Mouse (Mus musculus) midbrain, embryonic 13.5 days (tissue): ENCODE measurements around the gene Samd1. TPM values are rescaled to one million over a fixed set of nuclear protein-coding genes. Genes with fewer than 3 reads are reported as not detected.
"Not testable (repeated sequence)": the region's sequence is repeated elsewhere in the genome, so short reads cannot be mapped to it uniquely, and the experiment has no call there.

Experiments used
- ATAC-seq: fragments of 200-750 bp; cut with Nextera tagmentation; 2 replicates; pipeline ENCODE4 v1.8.0; 2017; ENCODE audit warnings: mild to moderate bottlenecking, moderate TSS enrichment, moderate library complexity
- H3K27ac ChIP-seq: fragments of 300-500 bp; sonication (generic); 2 replicates; pipeline ENCODE4 v1.5.1; 2015; ENCODE audit warnings: inconsistent platforms, mild to moderate bottlenecking, moderate library complexity
- H3K27me3 ChIP-seq: fragments of 300-500 bp; sonication (generic); 2 replicates; pipeline ENCODE4 v1.6.1; 2015; ENCODE audit warnings: mild to moderate bottlenecking, inconsistent platforms
- H3K36me3 ChIP-seq: fragments of 300-500 bp; sonication (generic); 2 replicates; pipeline ENCODE4 v1.6.1; 2015; ENCODE audit warnings: mild to moderate bottlenecking, inconsistent platforms
- H3K4me1 ChIP-seq: fragments of 300-500 bp; sonication (generic); replicated peaks from 2 replicates; pipeline ENCODE4 v1.6.1; 2015; ENCODE audit warnings: inconsistent platforms
- H3K4me2 ChIP-seq: fragments of 300-500 bp; sonication (generic); replicated peaks from 2 replicates; pipeline ENCODE4 v1.6.1; 2015; ENCODE audit warnings: moderate library complexity, mild to moderate bottlenecking, inconsistent platforms
- H3K4me3 ChIP-seq: fragments of 300-500 bp; sonication (generic); replicated peaks from 2 replicates; pipeline ENCODE4 v1.5.1; 2015; ENCODE audit warnings: mild to moderate bottlenecking, inconsistent platforms
- H3K9ac ChIP-seq: fragments of 300-500 bp; sonication (generic); replicated peaks from 2 replicates; pipeline ENCODE4 v1.6.1; 2015; ENCODE audit warnings: mild to moderate bottlenecking, inconsistent platforms
- H3K9me3 ChIP-seq: fragments of 300-500 bp; sonication (generic); 2 replicates; pipeline ENCODE4 v1.6.1; 2016; ENCODE audit warnings: mild to moderate bottlenecking, inconsistent platforms
- WGBS: fragments of 180-500 bp; shearing (Covaris S2); methylation state at CpG from one replicate; pipeline ENCODE4 v1.1.7; 2015; 5-methylcytosine and 5-hydroxymethylcytosine counted together
- polyA plus RNA-seq: library from polyadenylated mRNA; unstranded; fragments of >200 nt; fragmentation: Nextera tagmentation; extraction: Ambion mirVana; gene quantifications from 2 replicates; pipeline ENCODE4 v1.2.1, GENCODE M21; 2015

Gene Samd1
- polyA plus RNA-seq, 1 experiment from 2014 or later, result 8.7 TPM

DNA sequence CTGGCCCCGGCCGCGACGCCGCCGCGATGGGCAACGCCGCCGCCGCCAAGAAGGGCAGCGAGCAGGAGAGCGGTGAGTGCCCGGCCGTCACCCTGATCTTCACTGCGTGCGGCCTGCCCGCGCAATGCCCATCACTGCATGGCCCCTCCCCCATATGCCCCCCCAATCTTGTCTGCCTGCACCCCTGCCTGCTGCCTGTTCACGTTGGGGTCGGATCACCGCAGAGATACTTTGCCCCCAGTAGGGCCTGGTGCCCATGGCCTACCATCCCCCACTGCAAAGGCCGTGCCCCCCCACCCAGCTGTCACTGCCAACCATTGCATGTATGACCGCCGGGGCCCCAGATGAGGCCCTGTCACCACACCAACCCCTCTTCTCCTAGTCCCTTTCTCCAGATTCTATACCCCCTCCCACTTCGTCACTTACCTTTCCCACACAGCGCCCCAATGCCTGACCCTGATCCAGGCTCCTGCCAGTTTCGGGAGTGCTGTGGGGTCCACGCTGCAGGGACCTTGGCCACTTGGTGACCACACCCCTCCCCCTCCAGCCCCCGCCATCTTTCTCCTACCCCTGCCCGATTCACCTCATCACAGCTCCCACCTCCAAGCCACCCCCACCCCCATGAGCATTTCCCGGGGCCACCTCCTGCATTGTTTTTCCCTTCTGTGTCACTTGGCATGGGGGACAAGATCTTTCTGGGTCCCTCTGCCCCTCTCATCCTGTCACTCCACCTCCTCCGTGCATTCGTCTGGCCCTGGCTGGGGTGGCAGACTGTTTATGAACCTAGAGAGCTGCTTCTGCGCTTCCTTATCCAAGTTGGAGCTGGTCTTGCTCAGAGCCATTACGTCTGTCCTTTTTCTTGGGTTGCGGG is 24.1 kb upstream of the Samd1 start:
- 3% methylated on average over 37 of the region's 37 CpGs for WGBS
- H3K36me3 ChIP-seq, result peaks cover 10% of the 10 kb centered on the region; the same call in 1 of the 2 replicates
- peak overlapping the region; percentile 91 for H3K4me3 ChIP-seq
- H3K4me1 ChIP-seq, result peaks cover 44% of the 10 kb centered on the region
- H3K27ac ChIP-seq, result peak overlapping the region; percentile 86
- H3K9ac ChIP-seq, result peak overlapping the region; percentile 93
- peak overlapping the region; percentile 88 for H3K4me2 ChIP-seq
- ATAC-seq, result no peak; the same call in 1 of the 2 replicates
- no peaks in the 10 kb centered on the region for H3K27me3 ChIP-seq
- H3K9me3 ChIP-seq, result no peaks in the 10 kb centered on the region

DNA sequence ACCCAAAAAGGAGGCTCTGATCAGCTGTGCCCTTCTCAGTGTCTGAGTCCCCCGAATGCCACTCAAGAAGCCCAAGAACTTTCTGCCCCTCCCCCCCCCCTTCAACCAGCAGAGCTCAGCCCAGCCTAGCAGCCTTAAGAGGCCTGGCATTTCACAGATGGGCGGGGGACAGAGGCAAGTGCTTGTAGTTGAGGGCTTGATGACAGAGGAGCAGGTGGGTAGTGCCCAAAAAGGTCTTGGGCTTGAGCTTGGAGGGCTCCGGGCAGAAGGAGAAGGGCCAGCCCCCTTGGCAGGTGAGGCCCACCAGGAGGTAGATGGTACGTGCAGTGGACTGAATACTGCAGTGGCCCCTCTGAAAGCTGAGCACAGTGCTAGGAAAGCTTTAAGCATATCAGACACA is 23.0 kb upstream of the Samd1 start:
- no peak overlapping the region for H3K9ac ChIP-seq

DNA sequence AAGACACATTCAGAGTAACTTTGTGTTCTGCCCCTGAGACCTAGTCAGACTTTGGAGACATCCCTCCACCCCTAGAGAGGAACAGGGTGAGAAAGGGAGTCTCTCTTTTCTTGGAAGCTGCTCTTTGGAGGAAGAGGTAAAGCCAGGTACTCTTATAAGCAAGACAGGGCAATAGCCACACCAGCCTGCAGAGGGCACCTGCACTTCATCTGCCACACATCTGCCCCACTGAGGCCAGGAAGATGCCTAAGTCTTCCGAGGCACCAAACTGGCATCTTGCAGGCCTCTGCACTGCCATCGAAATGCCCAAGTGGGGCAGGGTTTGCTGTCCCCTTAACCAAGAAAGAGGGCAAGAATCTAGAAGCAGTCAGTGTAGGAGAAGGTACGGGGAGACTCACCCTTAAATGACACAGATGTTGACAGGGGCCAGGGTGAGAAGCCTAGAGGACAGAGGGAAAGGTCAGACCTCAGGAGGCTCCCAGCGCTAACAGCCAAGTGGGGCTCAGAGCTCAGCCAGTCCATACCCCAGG is 21.3 kb upstream of the Samd1 start:
- WGBS, result 90% methylated on average over 4 of the region's 4 CpGs
- ATAC-seq, result no peak
- H3K36me3 ChIP-seq, result peaks cover 17% of the 10 kb centered on the region
- H3K27ac ChIP-seq, result no peak overlapping the region
- no peaks in the 10 kb centered on the region for H3K27me3 ChIP-seq
- H3K4me3 ChIP-seq, result no peak overlapping the region
- no peak overlapping the region for H3K4me2 ChIP-seq
- H3K9me3 ChIP-seq, result no peaks in the 10 kb centered on the region
- peaks cover 49% of the 10 kb centered on the region for H3K4me1 ChIP-seq
- H3K9ac ChIP-seq, result no peak overlapping the region

More for the DNA sequence above, 23.0 kb upstream of the Samd1 start:
- 74% methylated on average over 4 of the region's 4 CpGs for WGBS
- H3K4me1 ChIP-seq, result peaks cover 45% of the 10 kb centered on the region
- peak overlapping the region; percentile 91 for H3K4me3 ChIP-seq
- H3K36me3 ChIP-seq, result peaks cover 5% of the 10 kb centered on the region; the same call in 1 of the 2 replicates
- H3K4me2 ChIP-seq, result peak overlapping the region; percentile 88
- no peak for ATAC-seq
- H3K27ac ChIP-seq, result no peak overlapping the region
- no peaks in the 10 kb centered on the region for H3K9me3 ChIP-seq
- no peaks in the 10 kb centered on the region for H3K27me3 ChIP-seq

DNA sequence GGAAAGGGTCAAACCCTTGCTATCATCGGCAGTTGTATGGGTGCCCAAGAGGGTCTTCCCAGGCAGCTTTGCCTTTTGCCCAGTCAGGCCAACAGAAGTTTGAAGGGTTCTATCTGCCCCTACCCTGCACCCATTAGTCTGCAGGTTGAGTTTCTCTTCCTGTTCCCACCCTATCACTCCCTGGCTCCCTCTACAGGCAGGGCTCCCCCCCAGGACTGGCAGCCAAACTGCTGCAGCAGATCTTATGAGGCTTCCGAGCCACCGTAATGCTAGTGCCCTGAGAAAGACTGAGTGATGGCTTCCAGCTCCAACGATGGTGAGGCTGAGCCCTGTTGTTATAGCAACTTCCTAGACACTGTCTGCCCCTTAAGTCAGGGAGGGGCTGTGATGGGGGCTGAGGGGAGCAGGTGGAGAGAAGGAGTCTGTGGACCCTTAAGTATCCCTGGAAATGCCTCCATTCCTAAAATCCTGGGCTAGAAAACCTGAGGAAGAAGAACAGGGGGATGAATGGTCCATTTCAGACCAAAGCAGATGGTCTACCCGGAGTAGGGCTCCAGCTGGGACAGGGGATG is 20.6 kb upstream of the Samd1 start:
- H3K4me2 ChIP-seq, result no peak overlapping the region
- peaks cover 45% of the 10 kb centered on the region for H3K4me1 ChIP-seq
- peaks cover 24% of the 10 kb centered on the region for H3K36me3 ChIP-seq
- no peak overlapping the region for H3K9ac ChIP-seq
- H3K27me3 ChIP-seq, result no peaks in the 10 kb centered on the region
- no peak overlapping the region for H3K27ac ChIP-seq
- H3K4me3 ChIP-seq, result no peak overlapping the region
- 90% methylated on average over 5 of the region's 5 CpGs for WGBS
- no peak for ATAC-seq
- H3K9me3 ChIP-seq, result no peaks in the 10 kb centered on the region

- H3K36me3 ChIP-seq, result peaks cover 32% of the 10 kb centered on the region
- H3K9ac ChIP-seq, result peak overlapping the region; percentile 36
- H3K4me1 ChIP-seq, result peaks cover 43% of the 10 kb centered on the region
- H3K4me2 ChIP-seq, result 0 out of 2 replicates have a peak overlapping the region, but pooled peaks have one; percentile 13
- no peaks in the 10 kb centered on the region for H3K9me3 ChIP-seq
- H3K27ac ChIP-seq, result no peak overlapping the region
- no peak overlapping the region for H3K4me3 ChIP-seq
- WGBS, result 68% methylated on average over 6 of the region's 6 CpGs
- no peaks in the 10 kb centered on the region for H3K27me3 ChIP-seq
- no peak for ATAC-seq
Observed at GRCm38 (mm10) chr8:83977646-83978045, 19.8 kb upstream of the Samd1 start.

DNA sequence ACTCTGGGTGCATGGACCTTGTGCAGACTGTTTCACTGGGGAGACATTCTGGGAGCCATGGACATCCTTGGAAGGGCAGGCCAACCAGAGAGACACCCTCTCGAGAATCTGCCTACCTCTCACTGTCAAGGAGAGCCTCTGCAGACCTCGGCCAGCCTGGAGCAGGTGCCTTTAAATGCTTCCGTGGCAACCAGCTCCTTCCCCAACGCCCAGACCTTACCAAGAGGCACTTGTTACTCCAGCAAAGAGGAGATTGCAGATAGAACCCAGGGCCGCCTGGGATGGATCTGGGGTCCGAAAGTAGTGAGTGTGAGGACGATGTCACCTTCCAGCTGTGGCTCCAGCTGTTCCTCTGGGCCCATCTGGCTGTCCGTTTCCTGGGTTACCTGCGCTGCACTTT is 19.3 kb upstream of the Samd1 start:
- no peak for ATAC-seq
- H3K9me3 ChIP-seq, result no peaks in the 10 kb centered on the region
- no peak overlapping the region; the same call in 1 of the 2 replicates for H3K4me3 ChIP-seq
- H3K27me3 ChIP-seq, result no peaks in the 10 kb centered on the region
- H3K9ac ChIP-seq, result peak overlapping the region; percentile 36; the same call in 1 of the 2 replicates
- H3K4me1 ChIP-seq, result peaks cover 43% of the 10 kb centered on the region
- 66% methylated on average over 9 of the region's 9 CpGs for WGBS
- peaks cover 38% of the 10 kb centered on the region for H3K36me3 ChIP-seq
- H3K27ac ChIP-seq, result no peak overlapping the region
- 0 out of 2 replicates have a peak overlapping the region, but pooled peaks have one; percentile 13 for H3K4me2 ChIP-seq

GRCm38 (mm10) chr8:83980250-83980649 is 17.2 kb upstream of the Samd1 start:
- Histone ChIP-seq H3K4me1 (peaks cover 27% of the 10 kb centered on the region), H3K27me3 (no peaks in the 10 kb centered on the region), H3K4me3 (no peak overlapping the region), H3K9ac (no peak overlapping the region), H3K27ac (no peak overlapping the region), H3K4me2 (no peak overlapping the region), H3K36me3 (peaks cover 55% of the 10 kb centered on the region), H3K9me3 (no peaks in the 10 kb centered on the region)
- WGBS, result 81% methylated on average over 1 of the region's 1 CpGs
- no peak for ATAC-seq

DNA sequence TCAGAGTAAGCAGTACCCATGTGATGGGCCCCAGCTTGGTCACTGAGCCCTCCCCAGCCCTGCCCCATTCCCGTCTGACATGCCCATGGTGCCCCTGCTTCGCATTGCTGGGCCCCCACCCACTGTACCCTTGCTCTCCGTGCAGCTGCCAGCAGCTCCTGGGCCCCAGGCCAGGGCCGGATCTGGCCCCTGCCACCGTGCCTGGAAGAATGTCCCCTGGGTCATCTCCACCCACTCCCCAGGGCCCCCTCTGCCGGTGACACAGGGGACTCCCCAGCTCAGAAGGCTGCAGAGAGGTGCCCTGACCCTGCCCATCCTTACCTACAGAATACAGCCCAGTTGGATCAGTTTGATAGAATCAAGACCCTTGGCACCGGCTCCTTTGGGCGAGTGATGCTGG is 16.6 kb upstream of the Samd1 start:
- Histone ChIP-seq H3K4me2 (no peak overlapping the region), H3K4me1 (peaks cover 27% of the 10 kb centered on the region), H3K4me3 (no peak overlapping the region), H3K9ac (no peak overlapping the region), H3K27me3 (no peaks in the 10 kb centered on the region), H3K9me3 (no peaks in the 10 kb centered on the region), H3K36me3 (peaks cover 60% of the 10 kb centered on the region), H3K27ac (no peak overlapping the region)
- WGBS, result 84% methylated on average over 8 of the region's 8 CpGs
- ATAC-seq, result no peak

- Histone ChIP-seq H3K4me3 (no peak overlapping the region), H3K4me2 (no peak overlapping the region), H3K4me1 (peaks cover 23% of the 10 kb centered on the region), H3K9ac (no peak overlapping the region; the same call in 1 of the 2 replicates), H3K27ac (no peak overlapping the region), H3K9me3 (no peaks in the 10 kb centered on the region), H3K27me3 (no peaks in the 10 kb centered on the region), H3K36me3 (peaks cover 67% of the 10 kb centered on the region)
- WGBS, result 98% methylated on average over 7 of the region's 7 CpGs
- ATAC-seq, result no peak
Observed at GRCm38 (mm10) chr8:83981533-83981932, 15.9 kb upstream of the Samd1 start.

GRCm38 (mm10) chr8:83982449-83982848 is 15.0 kb upstream of the Samd1 start:
- H3K27me3 ChIP-seq, result no peaks in the 10 kb centered on the region
- H3K4me3 ChIP-seq, result no peak overlapping the region
- no peaks in the 10 kb centered on the region for H3K9me3 ChIP-seq
- peaks cover 15% of the 10 kb centered on the region for H3K4me1 ChIP-seq
- no peak overlapping the region for H3K9ac ChIP-seq
- no peak overlapping the region for H3K27ac ChIP-seq
- H3K4me2 ChIP-seq, result no peak overlapping the region
- H3K36me3 ChIP-seq, result peaks cover 76% of the 10 kb centered on the region
- WGBS, result 91% methylated on average over 4 of the region's 4 CpGs
- no peak for ATAC-seq

DNA sequence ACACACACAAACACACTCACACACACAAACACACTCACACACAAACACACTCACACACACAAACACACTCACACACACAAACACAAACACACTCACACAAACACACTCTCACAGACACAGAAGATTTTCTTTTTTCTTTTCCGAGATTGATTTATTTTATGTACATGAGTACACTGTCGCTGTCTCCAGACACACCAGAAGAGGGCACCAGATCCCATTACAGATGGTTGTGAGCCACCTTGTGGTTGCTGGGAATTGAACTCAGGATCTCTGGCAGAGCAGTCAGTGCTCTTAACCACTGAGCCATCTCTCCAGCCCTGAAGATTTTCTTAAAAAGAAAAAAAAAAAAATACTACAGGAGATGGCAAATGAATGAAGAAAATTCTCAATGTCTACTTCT is 14.2 kb upstream of the Samd1 start:
- 97% methylated on average over 2 of the region's 2 CpGs for WGBS
- peaks cover 84% of the 10 kb centered on the region for H3K36me3 ChIP-seq
- H3K27me3 ChIP-seq, H3K9me3 ChIP-seq, H3K4me2 ChIP-seq, H3K4me1 ChIP-seq, H3K27ac ChIP-seq, ATAC-seq, H3K4me3 ChIP-seq, H3K9ac ChIP-seq: not testable (repeated sequence)

GRCm38 (mm10) chr8:83989243-83989642 is 8.2 kb upstream of the Samd1 start:
- Histone ChIP-seq H3K9me3 (no peaks in the 10 kb centered on the region), H3K4me1 (no peaks in the 10 kb centered on the region), H3K27me3 (no peaks in the 10 kb centered on the region), H3K4me3 (no peak overlapping the region), H3K4me2 (no peak overlapping the region), H3K36me3 (peaks cover 91% of the 10 kb centered on the region), H3K27ac (no peak overlapping the region), H3K9ac (no peak overlapping the region)
- 93% methylated on average over 7 of the region's 7 CpGs for WGBS
- ATAC-seq, result no peak
